Mouse (Mus musculus): ENCODE data around the gene Vps51. TPM values are rescaled to one million over a fixed set of nuclear protein-coding genes. Genes with fewer than 3 reads are reported as not detected.

The Vps51 gene
- polyA plus RNA-seq, 1 experiment from 2014 or later: 60.3 TPM

GRCm38 (mm10) chr19:6018142-6019089 is 58.6 kb downstream of the Vps51 start:
- 34% methylated on average over 15 of the region's 15 CpGs for WGBS
- H3K4me3 ChIP-seq (ENCODE audit: low read depth, low read length): no peak overlapping the region

More at GRCm38 (mm10) chr19:6018142-6019089, 58.6 kb downstream of the Vps51 start:
- Histone ChIP-seq H3K4me1 (replicated peaks; ENCODE audit: control insufficient read depth, insufficient read depth, low read length) (peaks cover 6% of the 10 kb centered on the region), H3K4me2 (ENCODE audit: low read depth, low read length, severe bottlenecking) (no peak overlapping the region), H3K36me3 (ENCODE audit: control insufficient read depth, insufficient read depth, low read length) (no peaks in the 10 kb centered on the region), H3K9me3 (ENCODE audit: control insufficient read depth, low read length) (no peaks in the 10 kb centered on the region), H3K27ac (ENCODE audit: low read depth, low read length) (no peak overlapping the region), H3K27me3 (ENCODE audit: control insufficient read depth, insufficient read depth, low read length) (peaks cover 15% of the 10 kb centered on the region), H3K9ac (ENCODE audit: low read length) (no peak overlapping the region)
- DNase-seq (ENCODE audit: low spot score) (peak; percentile 92), ATAC-seq (replicated peaks; ENCODE audit: low FRiP score) (no peak)

Small RNA genes lying within 50 kb of the gene (microRNA-seq; reads per million reads assigned to microRNA genes)
- gene Mir6988 (ENCODE audit: insufficient number of aligned reads): not detected

Other genes starting within 250 kb of the Vps51 start
- 20.4 and 24.5 TPM in 2 replicates for gene Frmd8, start 202.0 kb downstream of the Vps51 start, polyA plus RNA-seq (2014; fragmentation: Nextera tagmentation; extraction: Ambion mirVana)
- 0.90 and 1.1 TPM in 2 replicates for gene Slc25a45, start 199.4 kb downstream of the Vps51 start, polyA plus RNA-seq (2014; fragmentation: Nextera tagmentation; extraction: Ambion mirVana)
- 10.1 and 10.7 TPM in 2 replicates for gene Tigd3, start 183.1 kb downstream of the Vps51 start, polyA plus RNA-seq (2014; fragmentation: Nextera tagmentation; extraction: Ambion mirVana)
- gene Dpf2, start 164.2 kb downstream of the Vps51 start, polyA plus RNA-seq (2014; fragmentation: Nextera tagmentation; extraction: Ambion mirVana): 232 and 246 TPM in 2 replicates
- 1.8 and 2.5 TPM in 2 replicates for gene Cdc42ep2, start 152.4 kb downstream of the Vps51 start, polyA plus RNA-seq (2014; fragmentation: Nextera tagmentation; extraction: Ambion mirVana)
- gene Pola2, start 113.0 kb downstream of the Vps51 start, polyA plus RNA-seq (2014; fragmentation: Nextera tagmentation; extraction: Ambion mirVana): 108 and 118 TPM in 2 replicates
- gene Slc22a20, start 91.1 kb downstream of the Vps51 start, polyA plus RNA-seq (2014; fragmentation: Nextera tagmentation; extraction: Ambion mirVana): not detected in 2 replicates
- 3.9 and 5.3 TPM in 2 replicates for gene Capn1, start 61.3 kb downstream of the Vps51 start, polyA plus RNA-seq (2014; fragmentation: Nextera tagmentation; extraction: Ambion mirVana)
- 29.1 and 35.8 TPM in 2 replicates for gene Syvn1, start 30.7 kb downstream of the Vps51 start, polyA plus RNA-seq (2014; fragmentation: Nextera tagmentation; extraction: Ambion mirVana)
- 86.8 and 89.2 TPM in 2 replicates for gene Mrpl49, start 19.4 kb downstream of the Vps51 start, polyA plus RNA-seq (2014; fragmentation: Nextera tagmentation; extraction: Ambion mirVana)
- gene Fau, start 19.4 kb downstream of the Vps51 start, polyA plus RNA-seq (2014; fragmentation: Nextera tagmentation; extraction: Ambion mirVana): 729 and 755 TPM in 2 replicates
- gene Znhit2, start 16.0 kb downstream of the Vps51 start, polyA plus RNA-seq (2014; fragmentation: Nextera tagmentation; extraction: Ambion mirVana): 39.6 and 42.5 TPM in 2 replicates
- 31.7 and 33.3 TPM in 2 replicates for gene Tm7sf2, start 8.9 kb downstream of the Vps51 start, polyA plus RNA-seq (2014; fragmentation: Nextera tagmentation; extraction: Ambion mirVana)
- gene Tmem262, start 2.8 kb upstream of the Vps51 start, polyA plus RNA-seq (2014; fragmentation: Nextera tagmentation; extraction: Ambion mirVana): not detected in 2 replicates
- gene Gm28374, start 5.0 kb upstream of the Vps51 start, polyA plus RNA-seq (2014; fragmentation: Nextera tagmentation; extraction: Ambion mirVana): 1.2 and 1.5 TPM in 2 replicates
- gene Zfpl1, start 7.7 kb upstream of the Vps51 start, polyA plus RNA-seq (2014; fragmentation: Nextera tagmentation; extraction: Ambion mirVana): 62.5 and 75.0 TPM in 2 replicates
- 75.5 and 76.7 TPM in 2 replicates for gene Cdca5, start 7.8 kb upstream of the Vps51 start, polyA plus RNA-seq (2014; fragmentation: Nextera tagmentation; extraction: Ambion mirVana)
- 0.90 and 1.3 TPM in 2 replicates for gene AC131692.1, start 17.2 kb upstream of the Vps51 start, polyA plus RNA-seq (2014; fragmentation: Nextera tagmentation; extraction: Ambion mirVana)
- 0.93 and 1.0 TPM in 2 replicates for gene Naaladl1, start 28.6 kb upstream of the Vps51 start, polyA plus RNA-seq (2014; fragmentation: Nextera tagmentation; extraction: Ambion mirVana)
- 64.5 and 73.7 TPM in 2 replicates for gene Sac3d1, start 41.4 kb upstream of the Vps51 start, polyA plus RNA-seq (2014; fragmentation: Nextera tagmentation; extraction: Ambion mirVana)
- gene Snx15, start 51.1 kb upstream of the Vps51 start, polyA plus RNA-seq (2014; fragmentation: Nextera tagmentation; extraction: Ambion mirVana): 27.4 and 30.9 TPM in 2 replicates
- not detected in 2 replicates for gene Batf2, start 63.8 kb upstream of the Vps51 start, polyA plus RNA-seq (2014; fragmentation: Nextera tagmentation; extraction: Ambion mirVana)
- 72.2 and 79.6 TPM in 2 replicates for gene Arl2, start 64.3 kb upstream of the Vps51 start, polyA plus RNA-seq (2014; fragmentation: Nextera tagmentation; extraction: Ambion mirVana)
- gene Majin, start 107.2 kb upstream of the Vps51 start, polyA plus RNA-seq (2014; fragmentation: Nextera tagmentation; extraction: Ambion mirVana): not detected in 2 replicates
- 0.65 TPM in 1 of 2 replicates, not detected in the other for gene Gpha2, start 149.1 kb upstream of the Vps51 start, polyA plus RNA-seq (2014; fragmentation: Nextera tagmentation; extraction: Ambion mirVana)
- gene Ppp2r5b, start 158.6 kb upstream of the Vps51 start, polyA plus RNA-seq (2014; fragmentation: Nextera tagmentation; extraction: Ambion mirVana): 41.4 and 45.6 TPM in 2 replicates
- 12.3 and 14.6 TPM in 2 replicates for gene Atg2a, start 164.4 kb upstream of the Vps51 start, polyA plus RNA-seq (2014; fragmentation: Nextera tagmentation; extraction: Ambion mirVana)
- 72.6 and 74.2 TPM in 2 replicates for gene Ehd1, start 199.5 kb upstream of the Vps51 start, polyA plus RNA-seq (2014; fragmentation: Nextera tagmentation; extraction: Ambion mirVana)
- gene Cdc42bpg, start 229.2 kb upstream of the Vps51 start, polyA plus RNA-seq (2014; fragmentation: Nextera tagmentation; extraction: Ambion mirVana): 0.55 TPM in 2 replicates